Mouse (Mus musculus): ENCODE data around the gene Gm49405.
A peak's percentile ranks its signal among the peaks of the same experiment; 100 is the strongest.
"Not testable (repeated sequence)": the region's sequence is repeated elsewhere in the genome, so short reads cannot be mapped to it uniquely, and the experiment has no call there.

Gm49405 gene

DNA sequence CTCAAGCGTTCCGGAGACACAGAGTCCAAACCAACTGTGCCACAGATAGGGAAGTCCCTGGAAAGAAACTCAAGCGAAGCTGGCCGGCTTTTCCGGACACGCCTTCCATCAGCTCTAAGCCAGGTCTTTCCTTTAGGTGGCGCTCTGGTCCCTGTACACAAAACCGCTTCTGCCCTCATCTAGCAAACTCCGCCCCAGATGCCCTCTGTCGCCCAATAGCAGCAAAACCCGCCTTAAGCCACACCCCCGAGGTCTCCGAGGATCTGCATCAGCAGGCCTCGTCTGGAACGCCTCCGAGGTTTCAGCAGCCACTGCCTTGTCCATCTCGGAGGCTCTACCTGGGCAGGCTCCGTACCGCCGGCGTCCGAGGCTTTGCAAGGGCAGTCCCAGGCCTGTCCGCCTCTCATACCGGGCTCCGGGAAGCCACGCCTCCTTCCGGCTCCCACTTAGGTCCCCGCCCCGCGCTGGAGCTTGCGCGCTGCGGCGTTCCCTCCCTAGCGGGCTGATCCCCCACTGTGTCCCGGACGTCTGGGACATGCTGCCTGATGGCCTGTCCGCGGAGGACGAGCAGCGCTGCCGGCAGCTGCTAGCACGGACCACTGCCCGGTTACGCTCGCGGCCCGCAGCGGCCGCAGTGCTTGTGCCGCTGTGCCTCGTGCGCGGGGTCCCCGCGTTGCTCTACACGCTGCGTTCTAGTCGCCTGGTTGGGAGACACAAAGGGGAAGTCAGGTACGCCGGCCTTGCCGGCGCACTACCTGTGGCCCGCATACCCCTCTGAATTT, at the start of gene Gm49405, which contains the start of gene Nudt8:
Gene Gm49405, plus strand, starts transcription at position 508 of the 782 bp plus-strand sequence.
Gene Nudt8, plus strand, starts transcription at position 462 of the 782 bp plus-strand sequence.
- peak; percentile 98 for DNase-seq

DNA sequence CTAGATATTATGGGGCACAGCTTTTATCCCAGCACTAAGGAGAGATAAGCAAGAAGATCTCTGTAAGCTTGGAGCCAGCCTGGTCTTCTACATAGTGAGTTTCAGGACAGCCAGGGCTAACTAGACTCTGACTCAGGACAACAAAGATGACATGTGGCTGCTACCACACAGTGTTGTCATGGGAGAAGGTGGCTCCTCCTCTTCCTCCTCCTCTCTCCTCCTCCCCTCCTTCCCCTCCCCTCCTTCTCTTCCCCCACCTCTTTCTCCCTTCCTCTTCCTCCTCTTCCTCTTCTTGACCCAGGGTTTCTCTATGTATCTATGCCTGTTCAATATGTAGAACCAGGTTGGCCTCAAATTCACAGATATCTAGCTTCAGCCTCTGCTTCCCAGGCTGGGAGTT, 49.0 kb upstream of the Gm49405 start:
- DNase-seq: no peak

DNA sequence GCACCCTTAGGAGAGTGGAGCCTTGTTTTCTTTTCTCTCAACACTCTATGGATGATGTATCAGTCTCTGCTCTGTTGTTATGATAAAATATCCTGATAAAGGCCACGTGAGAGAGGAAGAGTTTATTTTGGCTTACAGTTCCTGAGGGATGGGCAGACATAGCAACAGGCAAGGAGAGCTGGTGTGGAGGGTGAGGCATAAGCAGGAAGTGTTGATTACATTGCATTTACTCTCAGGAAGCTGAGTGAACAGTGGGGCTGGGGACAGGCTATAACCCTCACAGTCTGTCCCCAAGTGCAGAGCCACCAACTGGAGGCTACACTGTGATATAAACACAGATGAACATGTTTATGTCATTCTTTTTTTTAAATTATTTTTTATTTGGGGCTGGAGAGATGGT, 48.3 kb upstream of the Gm49405 start:
- DNase-seq: no peak

GRCm38 (mm10) chr19:3955033-3955432, 45.4 kb upstream of the Gm49405 start:
- DNase-seq: no peak

DNA sequence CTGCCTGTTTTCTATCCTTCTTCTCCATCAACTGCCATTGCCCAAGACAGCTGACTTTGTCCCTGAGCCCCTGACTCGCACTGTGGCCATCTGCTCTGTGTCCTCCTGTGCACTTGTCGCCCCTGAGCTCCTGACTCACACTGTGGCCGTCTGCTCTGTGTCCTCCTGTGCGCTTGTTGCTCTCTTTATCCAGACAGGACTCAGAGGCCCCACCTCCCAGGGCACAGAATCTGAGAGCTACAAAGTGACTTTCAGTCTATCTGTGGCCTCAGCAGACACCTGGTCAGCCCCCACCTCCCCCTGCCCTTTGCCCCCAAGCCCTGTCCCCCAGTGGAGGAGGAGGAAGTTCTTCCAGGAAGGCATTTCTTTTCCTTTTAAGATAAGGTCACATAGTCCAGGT, 44.6 kb upstream of the Gm49405 start:
- peak; percentile 18 for DNase-seq

DNA sequence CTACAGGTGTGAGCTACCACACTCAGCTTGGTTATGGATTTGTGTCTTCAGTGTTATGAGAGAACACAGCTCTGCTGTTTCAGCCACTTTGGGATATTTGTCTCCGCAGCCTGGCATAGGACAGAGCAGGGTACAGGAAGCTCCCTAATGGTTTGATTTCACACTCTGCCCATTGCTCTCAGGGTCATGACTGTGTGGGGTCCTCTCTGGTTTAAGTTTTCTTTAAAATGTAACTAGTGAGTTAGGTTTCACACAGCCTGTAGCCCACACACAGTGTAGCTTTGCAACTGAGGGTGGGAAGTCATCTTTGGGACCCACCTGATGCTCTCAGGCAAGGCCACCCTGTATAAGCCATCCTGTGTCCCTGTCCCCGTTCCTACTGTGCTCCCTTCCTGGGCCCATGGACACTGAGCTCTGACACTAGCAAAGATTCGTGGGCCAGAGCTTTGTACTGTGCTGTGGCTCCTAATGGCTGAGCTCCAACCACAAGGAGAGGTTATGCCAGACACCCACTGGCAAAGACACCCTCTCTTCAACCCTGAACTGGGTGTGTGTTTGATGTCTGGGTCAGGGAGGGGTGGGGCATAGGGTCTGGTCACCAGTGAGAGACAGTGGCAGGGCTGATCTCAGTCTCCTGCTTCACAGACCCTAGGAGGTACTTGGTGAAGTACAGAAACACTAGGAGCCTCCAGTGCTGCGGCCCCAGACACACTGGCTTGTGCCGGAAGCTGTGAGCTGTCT, 43.0 kb upstream of the Gm49405 start:
- not testable (repeated sequence) for DNase-seq

DNA sequence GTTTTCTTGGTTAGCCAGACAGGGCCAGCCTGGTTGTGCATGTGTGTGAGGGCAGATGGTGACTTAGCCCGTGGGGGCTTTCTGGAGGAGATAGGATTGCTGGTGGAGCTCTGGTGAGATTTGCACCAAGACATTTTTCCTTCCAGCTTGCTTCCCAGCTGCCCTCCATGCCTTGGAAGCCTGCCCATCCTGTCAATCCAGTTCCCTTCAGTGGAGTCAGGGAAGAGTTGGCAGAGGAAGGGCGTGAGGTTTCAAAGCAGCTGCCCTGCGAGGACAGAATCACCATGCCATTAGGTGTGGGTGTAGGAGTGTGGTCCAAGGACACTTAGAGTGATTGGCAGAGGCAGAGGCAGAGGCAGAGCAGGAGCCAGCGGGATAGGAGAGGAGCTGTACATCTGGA, 42.0 kb upstream of the Gm49405 start, which contains the start of gene Aldh3b3:
Gene Aldh3b3, plus strand, starts transcription at position 176 of the 400 bp plus-strand sequence.
- no peak for DNase-seq

GRCm38 (mm10) chr19:3959030-3959429, 41.4 kb upstream of the Gm49405 start:
- no peak for DNase-seq

- no peak for DNase-seq
Observed at GRCm38 (mm10) chr19:3960211-3960610, 40.2 kb upstream of the Gm49405 start.

DNA sequence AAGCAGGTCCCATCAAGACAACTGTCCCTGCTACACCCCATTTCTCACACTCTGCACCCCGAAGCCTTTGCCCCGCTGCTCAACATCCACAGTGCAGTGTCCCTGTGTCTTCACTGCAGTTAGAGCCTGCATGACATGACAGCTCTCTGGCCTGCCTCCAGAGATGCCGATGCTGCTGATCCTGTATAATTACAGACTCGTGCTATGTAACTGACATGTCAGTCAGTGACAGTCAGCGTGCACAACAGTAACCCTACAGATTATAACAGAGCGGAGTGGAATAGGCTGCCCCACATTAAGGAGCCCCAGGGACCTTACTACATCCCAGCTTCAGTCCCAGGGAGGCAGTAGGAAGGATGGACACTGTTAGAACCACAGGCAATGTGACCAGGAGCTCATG, 38.6 kb upstream of the Gm49405 start:
- DNase-seq: not testable (repeated sequence)

GRCm38 (mm10) chr19:3962469-3962868, 38.0 kb upstream of the Gm49405 start:
- peak; percentile 46 for DNase-seq

DNA sequence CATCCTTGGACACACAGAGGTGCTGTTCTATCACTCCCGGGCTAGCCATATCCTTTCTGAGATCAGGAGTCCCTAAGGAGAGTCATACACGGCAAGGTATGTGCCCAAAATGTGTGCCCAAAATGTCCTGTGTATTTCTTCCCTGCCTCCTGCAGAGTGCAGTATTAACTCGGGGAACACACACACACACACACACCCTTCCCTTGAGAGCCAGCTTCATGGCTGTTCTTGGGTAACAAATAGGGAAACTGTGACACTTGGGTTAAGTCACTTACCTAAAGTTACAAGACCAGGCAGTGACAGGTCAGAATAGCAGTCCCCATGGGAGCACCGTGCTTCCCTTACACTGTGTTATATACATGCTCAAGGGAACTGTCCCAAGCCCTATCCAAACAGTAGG, 36.4 kb upstream of the Gm49405 start:
- DNase-seq: no peak

- peak; percentile 53 for DNase-seq
Observed at GRCm38 (mm10) chr19:3966330-3967075, 33.9 kb upstream of the Gm49405 start.

DNA sequence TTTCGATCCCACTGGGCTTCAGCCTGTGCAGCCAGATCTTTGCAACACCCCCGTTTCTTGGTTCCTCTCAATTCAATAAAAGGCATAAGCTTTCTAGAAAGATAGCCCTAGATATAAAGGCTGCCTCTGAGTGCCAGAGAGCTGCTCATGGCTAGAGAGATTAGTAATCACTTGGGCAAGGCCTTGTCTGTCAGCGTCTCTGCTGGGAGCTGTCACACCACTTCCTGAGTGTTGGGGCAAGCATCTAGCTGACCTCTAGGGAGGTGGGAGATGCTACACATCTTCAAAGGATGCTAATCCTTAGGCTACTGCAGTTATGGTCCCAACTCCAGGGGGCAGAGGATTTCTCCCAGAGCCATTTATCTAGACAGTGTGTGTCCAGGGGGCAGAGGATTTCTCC, 33.2 kb upstream of the Gm49405 start:
- no peak for DNase-seq

- no peak for DNase-seq
Observed at GRCm38 (mm10) chr19:3972229-3972628, 28.2 kb upstream of the Gm49405 start, which contains the start of gene Aldh3b2. Gene Aldh3b2 (plus strand): TSS chr19:3972328.

- DNase-seq: not testable (repeated sequence)
Observed at GRCm38 (mm10) chr19:3974608-3975007, 25.8 kb upstream of the Gm49405 start.

- DNase-seq: no peak
Observed at GRCm38 (mm10) chr19:3975866-3976265, 24.6 kb upstream of the Gm49405 start.

- peak; percentile 93 for DNase-seq
Observed at GRCm38 (mm10) chr19:3980309-3980708, 20.1 kb upstream of the Gm49405 start.

- no peak for DNase-seq
Observed at GRCm38 (mm10) chr19:3980917-3981316, 19.5 kb upstream of the Gm49405 start.

- DNase-seq: no peak
Observed at GRCm38 (mm10) chr19:3983527-3984200, 16.8 kb upstream of the Gm49405 start.

GRCm38 (mm10) chr19:3985261-3985681, 15.2 kb upstream of the Gm49405 start:
- peak; percentile 79 for DNase-seq

DNA sequence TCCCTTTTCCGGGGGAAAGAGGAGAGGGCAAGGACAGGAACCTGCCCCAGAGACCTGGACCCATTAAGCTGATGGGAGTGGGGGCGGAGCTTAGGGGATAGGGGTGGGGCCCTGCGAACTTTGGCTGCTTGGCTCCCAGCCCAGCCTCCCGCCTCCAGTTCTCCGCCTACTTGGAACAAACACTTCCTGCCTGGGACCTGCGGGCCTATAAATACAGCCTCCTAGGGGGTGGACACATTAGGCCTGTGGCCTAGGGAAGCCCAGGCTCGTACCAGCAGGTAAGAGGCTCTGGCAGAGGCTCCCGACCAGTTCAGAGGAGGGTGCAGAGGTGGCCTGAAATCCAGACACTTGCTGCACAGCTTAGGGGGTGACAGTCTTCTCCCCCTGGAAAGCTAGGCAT, 14.1 kb upstream of the Gm49405 start, which contains the start of gene Acy3:
Gene Acy3, plus strand, starts transcription at position 237 of the 400 bp plus-strand sequence.
- DNase-seq: peak; percentile 75

Measured in retina, postnatal 1 day (tissue).